Mouse (Mus musculus) kidney, postnatal 0 days (tissue): ENCODE measurements around the gene Gsto2. TPM values are rescaled to one million over a fixed set of nuclear protein-coding genes. Genes with fewer than 3 reads are reported as not detected.

Experiments
- ATAC-seq: fragments of 200-750 bp; cut with Nextera tagmentation; replicated peaks from 2 replicates; pipeline ENCODE4 v1.8.0; 2017; ENCODE audit warnings: low read depth, moderate number of reproducible peaks, moderate TSS enrichment, moderate library complexity; ENCODE audit not compliant: low FRiP score
- DNase-seq: peaks from one replicate; pipeline ENCODE4 v3.0.0-alpha.2; 2016; ENCODE audit warnings: low spot score
- H3K27ac ChIP-seq: fragments of 300-500 bp; sonication (generic); 2 replicates; pipeline ENCODE4 v1.5.1; 2014; ENCODE audit warnings: mild to moderate bottlenecking
- H3K27me3 ChIP-seq: fragments of 300-500 bp; sonication (generic); 2 replicates; pipeline ENCODE4 v1.6.1; 2014; ENCODE audit warnings: low read length, mixed read lengths; ENCODE audit not compliant: insufficient read depth
- H3K36me3 ChIP-seq: fragments of 300-500 bp; sonication (generic); 2 replicates; pipeline ENCODE4 v1.6.1; 2014; ENCODE audit warnings: low read length, mixed read lengths; ENCODE audit not compliant: insufficient read depth
- H3K4me1 ChIP-seq: fragments of 300-500 bp; sonication (generic); replicated peaks from 2 replicates; pipeline ENCODE4 v1.6.1; 2014; ENCODE audit warnings: antibody characterized with exemption, low read length, mixed read lengths; ENCODE audit not compliant: insufficient read depth
- H3K4me2 ChIP-seq: fragments of 300-500 bp; sonication (generic); 2 replicates; pipeline ENCODE4 v1.6.1; 2014; ENCODE audit warnings: mild to moderate bottlenecking, low read length, moderate library complexity, mixed read lengths
- H3K4me3 ChIP-seq: fragments of 300-500 bp; sonication (generic); replicated peaks from 2 replicates; pipeline ENCODE4 v1.5.1; 2014; ENCODE audit warnings: low read depth, low read length
- H3K9ac ChIP-seq: fragments of 300-500 bp; sonication (generic); 2 replicates; pipeline ENCODE4 v1.6.1; 2014; ENCODE audit warnings: low read depth, low read length
- H3K9me3 ChIP-seq: fragments of 300-500 bp; sonication (generic); replicated peaks from 2 replicates; pipeline ENCODE4 v1.6.1; 2016; ENCODE audit warnings: low read length, inconsistent platforms, mixed read lengths
- CTCF ChIP-seq: IDR thresholded peaks from 2 replicates; pipeline ENCODE4 v1.5.1; 2016; ENCODE audit warnings: antibody characterized with exemption, low read depth, mild to moderate bottlenecking, moderate library complexity
- WGBS: fragments of 180-500 bp; shearing (Covaris S2); extraction: QIAGEN DNeasy Blood & Tissue Kit; methylation state at CpG from one replicate; pipeline ENCODE4 v1.1.7; 2014; 5-methylcytosine and 5-hydroxymethylcytosine counted together
- microRNA-seq: library from miRNA; unstranded; fragments of <30 nt; microRNA quantifications from one replicate; pipeline ENCODE4, GENCODE M21; 2016
- polyA plus RNA-seq: library from polyadenylated mRNA; unstranded; fragments of >200 nt; fragmentation: Nextera tagmentation; extraction: Ambion mirVana; gene quantifications from 2 replicates; pipeline ENCODE4 v1.2.1, GENCODE M21; 2015

Gsto2 gene
- polyA plus RNA-seq, 1 experiment from 2014 or later: 1.7 TPM

DNA sequence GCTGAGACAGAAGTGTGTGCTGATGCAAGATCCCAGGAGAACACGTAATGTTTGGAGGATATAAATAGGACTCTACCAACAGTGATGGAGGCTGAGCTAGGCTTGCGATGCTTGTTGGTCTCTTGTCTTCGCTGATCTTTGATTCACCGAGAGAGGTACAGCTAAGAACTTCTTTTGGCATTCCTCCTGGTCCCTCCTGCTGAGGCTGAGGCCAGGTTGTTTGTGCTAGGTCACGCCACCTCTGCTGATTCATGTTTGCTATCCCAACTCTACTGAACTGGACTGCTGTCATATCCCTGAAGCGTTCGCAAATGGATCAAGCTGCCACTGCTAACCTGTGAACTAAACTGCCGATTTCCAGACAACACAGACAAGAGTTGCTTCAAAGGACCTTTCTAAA, 68.8 kb downstream of the Gsto2 start:
- DNase-seq (no peak), ATAC-seq (no peak)
- Histone ChIP-seq H3K27me3 (no peaks in the 10 kb centered on the region), H3K4me2 (no peak overlapping the region), H3K27ac (no peak overlapping the region), H3K4me1 (peaks cover 12% of the 10 kb centered on the region; the same call in 1 of the 2 replicates), H3K36me3 (no peaks in the 10 kb centered on the region), H3K9ac (no peak overlapping the region), H3K4me3 (no peak overlapping the region), H3K9me3 (no peaks in the 10 kb centered on the region)
- no peak for TF ChIP-seq CTCF
- WGBS: 92% methylated on average over 8 of the region's 8 CpGs

DNA sequence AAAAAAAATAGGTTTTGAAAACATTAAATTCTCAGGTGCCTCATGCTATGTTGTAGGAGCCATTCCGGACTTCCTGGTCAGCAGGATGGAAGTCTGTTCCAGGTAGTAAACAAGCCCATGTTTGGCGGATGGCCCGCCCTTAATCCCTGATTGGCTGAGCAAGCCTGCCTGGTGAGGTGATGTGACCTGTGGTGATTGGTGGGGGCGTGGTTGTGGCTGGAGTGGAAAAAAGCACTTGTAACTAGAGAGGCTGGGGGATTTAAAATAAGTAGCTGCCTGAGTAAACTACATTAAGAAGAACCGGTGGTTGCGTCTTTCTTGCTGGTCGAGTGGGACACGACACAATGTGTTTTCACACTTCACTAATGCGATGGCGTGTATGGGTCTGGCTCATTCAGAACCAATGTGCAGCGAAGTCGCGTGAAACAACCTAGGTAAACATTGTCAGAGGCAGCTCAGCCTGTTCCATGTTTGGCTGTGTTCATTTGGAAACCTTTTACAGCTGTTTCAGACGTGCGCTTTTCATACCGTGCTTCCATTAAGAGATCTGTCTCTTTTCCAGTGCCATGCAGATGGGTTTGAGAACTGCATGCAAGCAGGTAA, 69.4 kb downstream of the Gsto2 start:
- no peak overlapping the region for H3K4me2 ChIP-seq
- no peak for ATAC-seq

GRCm38 (mm10) chr19:47935530-47935929, 70.2 kb downstream of the Gsto2 start:
- Histone ChIP-seq H3K4me1 (peaks cover 6% of the 10 kb centered on the region; the same call in 1 of the 2 replicates), H3K4me2 (no peak overlapping the region), H3K36me3 (no peaks in the 10 kb centered on the region), H3K27me3 (no peaks in the 10 kb centered on the region), H3K27ac (no peak overlapping the region), H3K4me3 (no peak overlapping the region), H3K9me3 (no peaks in the 10 kb centered on the region), H3K9ac (no peak overlapping the region)
- no peak for ATAC-seq
- TF ChIP-seq CTCF: no peak
- 82% methylated on average over 6 of the region's 6 CpGs for WGBS
- DNase-seq: no peak

More for the DNA sequence above, 69.4 kb downstream of the Gsto2 start:
- no peaks in the 10 kb centered on the region for H3K9me3 ChIP-seq
- H3K36me3 ChIP-seq: no peaks in the 10 kb centered on the region
- H3K4me1 ChIP-seq: peaks cover 6% of the 10 kb centered on the region; the same call in 1 of the 2 replicates
- no peak for DNase-seq
- H3K4me3 ChIP-seq: no peak overlapping the region
- no peak for TF ChIP-seq CTCF
- H3K27me3 ChIP-seq: no peaks in the 10 kb centered on the region
- H3K27ac ChIP-seq: no peak overlapping the region
- no peak overlapping the region for H3K9ac ChIP-seq
- 67% methylated on average over 16 of the region's 16 CpGs for WGBS

Small RNAs within 50 kb of the gene (microRNA-seq; reads per million reads assigned to microRNA genes)
- not detected for gene Gm22240

Other genes with a start within 250 kb of the Gsto2 start
- gene Col17a1, start 173.4 kb upstream of the Gsto2 start, polyA plus RNA-seq: 0.34 and 0.43 TPM in 2 replicates
- gene Sfr1, start 133.9 kb upstream of the Gsto2 start, polyA plus RNA-seq: 224 and 225 TPM in 2 replicates
- 150 and 159 TPM in 2 replicates for gene Gsto1, start 10.6 kb upstream of the Gsto2 start, polyA plus RNA-seq
- 0.06 and 0.16 TPM in 2 replicates for gene Cfap43, start 53.8 kb downstream of the Gsto2 start, polyA plus RNA-seq
- gene Itprip, start 53.8 kb downstream of the Gsto2 start, polyA plus RNA-seq: 10.7 and 12.1 TPM in 2 replicates
- gene Cfap58, start 72.1 kb downstream of the Gsto2 start, polyA plus RNA-seq: 0.09 TPM in 1 of 2 replicates, not detected in the other